Mouse (Mus musculus) lung, postnatal 0 days (tissue): ENCODE measurements around the gene Pla2g6.

Experiments used
- CTCF ChIP-seq: IDR thresholded peaks from 2 replicates; pipeline ENCODE4 v1.5.1; 2016; ENCODE audit warnings: antibody characterized with exemption, mild to moderate bottlenecking
- EP300 ChIP-seq: IDR thresholded peaks from 2 replicates; pipeline ENCODE4 v1.6.1; 2016; ENCODE audit warnings: antibody characterized with exemption, mild to moderate bottlenecking, control low read depth

- TF ChIP-seq CTCF (no peak), EP300 (no peak)
Measured at GRCm38 (mm10) chr15:79338978-79339377, 10.8 kb upstream of the Pla2g6 start.
